Mouse (Mus musculus) thymus, adult 18-20 months (tissue): Measurements from ENCODE around the gene Rtn4ip1.

Experiments
- DNase-seq, 2 experiments: peaks; one replicate each; pipeline ENCODE4 v3.0.0; 2022; ENCODE audit warnings: mixed read lengths in 2 of 2

The Rtn4ip1 gene

GRCm38 (mm10) chr10:44003551-44004151 lies 102.0 kb downstream of the Rtn4ip1 start:
- peak; percentile 46 to 48 for DNase-seq

GRCm38 (mm10) chr10:44004221-44004751 lies 102.7 kb downstream of the Rtn4ip1 start:
- no peak for DNase-seq

GRCm38 (mm10) chr10:44005677-44006641 lies 104.4 kb downstream of the Rtn4ip1 start:
- peak; percentile 10 to 14 for DNase-seq
